Mouse (Mus musculus): Measurements from ENCODE around the gene Vsig10.
A peak's percentile ranks its signal among the peaks of the same experiment; 100 is the strongest.
"Not testable (repeated sequence)": the region's sequence is repeated elsewhere in the genome, so short reads cannot be mapped to it uniquely, and the experiment has no call there.

The Vsig10 gene

DNA sequence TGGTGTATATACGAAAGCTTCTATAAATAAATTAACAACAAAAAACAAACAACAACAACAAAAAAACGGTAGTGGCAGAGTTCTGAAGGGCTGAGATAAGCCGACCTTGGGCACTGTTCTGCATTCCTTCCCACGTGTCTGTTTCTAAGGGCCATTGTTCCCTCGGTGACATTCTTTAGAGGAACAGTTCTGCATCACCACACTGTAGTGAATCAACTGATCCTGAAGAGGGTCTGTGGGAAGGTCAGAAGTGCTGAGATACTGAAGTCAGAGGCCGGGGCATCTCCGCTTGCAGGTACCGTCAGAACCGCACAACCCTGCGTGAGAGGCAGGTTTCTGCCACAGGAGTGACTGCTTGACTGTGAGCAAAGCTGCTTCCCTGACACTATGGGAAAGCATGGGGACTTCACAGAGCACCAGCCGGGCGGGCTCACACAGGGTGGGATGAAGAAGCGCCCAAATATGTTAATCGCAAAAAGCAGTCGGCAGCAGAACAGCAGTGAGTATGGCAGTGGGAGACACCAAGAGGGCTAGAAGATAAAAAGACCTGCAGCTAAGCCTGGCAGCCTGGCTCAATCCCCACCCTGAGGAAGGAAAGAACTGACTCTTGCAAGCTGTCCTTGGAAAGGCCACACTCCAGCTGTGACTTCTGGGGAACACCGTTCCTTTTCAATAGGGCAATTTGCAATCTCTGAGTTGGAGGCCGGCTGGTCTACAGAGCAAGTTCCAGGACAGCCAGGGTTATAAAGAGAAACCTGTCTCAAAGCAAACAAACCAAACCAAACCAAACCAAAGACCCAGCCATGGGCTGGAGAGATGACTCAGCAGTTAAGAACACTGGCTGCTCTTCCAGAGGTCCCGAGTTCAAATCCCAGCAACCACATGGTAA lies 14.9 kb upstream of the Vsig10 start:
- DNase-seq (ENCODE audit: low spot score): no peak

DNA sequence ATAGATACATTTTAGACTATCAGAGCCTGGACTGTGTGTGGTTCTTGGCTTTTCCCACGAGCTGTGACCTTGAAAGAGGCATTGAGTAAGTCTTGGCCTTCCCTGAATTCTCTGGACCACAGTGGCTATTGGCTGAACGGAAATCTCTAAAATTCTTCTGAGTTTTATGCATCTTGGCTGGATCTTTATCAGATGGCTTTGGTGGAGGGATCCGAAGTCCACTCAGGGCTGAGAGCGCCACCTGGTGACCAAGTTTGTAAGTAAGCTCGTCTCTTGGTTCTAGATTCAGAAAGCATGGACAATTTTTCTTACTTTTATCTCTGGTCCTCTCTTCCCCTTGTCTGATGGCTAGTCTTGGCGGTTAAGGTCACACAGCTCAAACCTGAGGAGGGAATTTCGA lies 13.9 kb upstream of the Vsig10 start:
- DNase-seq (ENCODE audit: low spot score): peak; percentile 80

DNA sequence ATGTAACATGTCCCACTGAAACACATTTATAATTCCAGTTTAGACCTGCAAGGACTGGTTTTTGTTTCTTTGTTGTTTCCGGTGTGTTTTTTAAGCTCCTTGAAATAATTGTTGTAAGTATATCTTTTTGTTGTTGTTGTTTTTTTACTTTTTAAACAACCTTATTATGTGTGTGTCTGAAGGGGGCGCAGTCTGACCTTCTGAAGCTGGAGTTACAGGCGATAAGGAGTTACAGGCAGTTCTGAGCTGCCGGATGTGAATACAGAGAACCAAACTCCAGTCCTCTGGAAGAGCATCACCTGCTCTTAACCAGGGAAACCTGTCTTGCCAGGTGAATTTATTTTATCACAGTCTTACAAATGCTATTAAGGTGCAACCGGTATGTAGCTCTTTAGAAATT lies 13.1 kb upstream of the Vsig10 start:
- no peak for DNase-seq (ENCODE audit: low spot score)

DNA sequence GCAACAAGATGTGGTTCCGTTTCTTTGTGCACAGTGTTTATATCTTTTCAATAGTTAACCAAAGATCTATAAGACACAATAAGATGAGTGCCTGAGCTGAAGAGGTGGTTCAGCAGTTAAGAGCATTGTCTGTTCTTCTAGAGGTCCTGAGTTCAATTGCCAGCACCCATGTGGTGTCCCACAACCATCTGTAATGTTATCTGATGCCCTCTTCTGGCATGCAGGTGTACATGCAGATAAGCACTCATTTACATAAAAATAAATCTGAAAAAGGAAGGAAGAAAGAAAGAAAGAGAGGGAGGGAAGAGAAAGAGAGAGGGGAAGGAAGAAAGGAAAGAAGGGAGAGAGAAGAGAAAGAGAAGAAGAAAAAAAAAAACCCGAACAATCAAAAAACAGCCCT lies 12.1 kb upstream of the Vsig10 start:
- no peak for DNase-seq (ENCODE audit: low spot score)

DNA sequence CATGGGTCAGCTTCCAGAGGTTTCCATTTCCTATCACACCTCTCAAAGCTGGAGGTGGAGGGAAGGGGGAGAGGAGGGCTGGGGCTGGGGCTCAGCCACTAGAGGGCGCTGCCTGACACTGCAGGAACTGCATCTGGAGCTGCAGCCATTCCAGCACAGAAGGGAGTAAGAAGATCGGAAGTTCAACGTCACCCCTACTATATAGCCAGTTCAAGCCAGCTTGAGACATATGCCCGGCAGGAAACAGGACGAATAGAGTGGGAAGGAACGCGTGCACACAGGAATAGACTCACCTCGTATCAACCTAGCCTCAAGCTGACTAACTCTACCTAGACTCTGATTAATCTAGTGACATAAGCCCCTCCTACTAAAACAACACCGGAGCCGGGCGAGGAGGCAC lies 11.2 kb upstream of the Vsig10 start:
- DNase-seq (ENCODE audit: low spot score): peak; percentile 67

DNA sequence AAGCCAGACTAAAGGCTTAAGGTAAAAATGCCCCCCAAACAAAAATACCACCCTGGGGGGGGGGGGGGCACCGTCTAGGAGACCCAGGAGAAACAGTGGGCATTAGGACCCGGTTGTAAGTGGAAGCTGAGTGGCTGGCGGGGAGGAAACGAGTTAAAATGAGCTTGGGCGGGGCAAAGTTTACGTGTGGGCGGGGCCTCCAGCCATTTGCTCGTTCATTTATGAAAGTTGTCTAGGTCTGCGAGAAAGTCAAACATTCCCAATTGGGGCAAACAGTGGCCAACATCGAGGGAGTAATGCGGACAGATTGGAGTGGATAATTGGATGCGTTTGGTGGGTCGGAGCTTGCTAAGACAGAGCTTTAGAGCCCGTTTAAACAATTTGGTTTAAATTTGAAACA lies 5.5 kb upstream of the Vsig10 start:
- peak; percentile 50 for DNase-seq (ENCODE audit: low spot score)

DNA sequence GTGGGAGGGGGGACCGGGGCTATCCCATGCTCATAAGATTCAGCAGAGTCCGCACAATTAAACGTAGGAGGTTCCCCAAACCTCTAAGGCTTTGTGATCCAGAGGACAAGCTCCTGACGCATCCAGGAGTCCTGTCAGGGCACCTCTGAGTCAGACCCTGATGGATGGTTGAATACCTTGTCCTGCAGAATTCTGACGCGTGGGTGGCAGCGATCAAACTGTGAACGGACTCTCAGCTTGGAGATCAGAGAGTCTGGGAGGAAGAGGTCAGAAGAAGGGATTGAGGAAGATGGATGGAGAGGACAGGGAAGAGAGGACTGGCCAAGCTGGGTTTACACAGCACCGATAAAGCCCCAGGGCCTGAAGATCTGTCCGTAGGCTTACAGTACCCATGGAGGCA lies 5.0 kb upstream of the Vsig10 start:
- no peak for DNase-seq (ENCODE audit: low spot score)

DNA sequence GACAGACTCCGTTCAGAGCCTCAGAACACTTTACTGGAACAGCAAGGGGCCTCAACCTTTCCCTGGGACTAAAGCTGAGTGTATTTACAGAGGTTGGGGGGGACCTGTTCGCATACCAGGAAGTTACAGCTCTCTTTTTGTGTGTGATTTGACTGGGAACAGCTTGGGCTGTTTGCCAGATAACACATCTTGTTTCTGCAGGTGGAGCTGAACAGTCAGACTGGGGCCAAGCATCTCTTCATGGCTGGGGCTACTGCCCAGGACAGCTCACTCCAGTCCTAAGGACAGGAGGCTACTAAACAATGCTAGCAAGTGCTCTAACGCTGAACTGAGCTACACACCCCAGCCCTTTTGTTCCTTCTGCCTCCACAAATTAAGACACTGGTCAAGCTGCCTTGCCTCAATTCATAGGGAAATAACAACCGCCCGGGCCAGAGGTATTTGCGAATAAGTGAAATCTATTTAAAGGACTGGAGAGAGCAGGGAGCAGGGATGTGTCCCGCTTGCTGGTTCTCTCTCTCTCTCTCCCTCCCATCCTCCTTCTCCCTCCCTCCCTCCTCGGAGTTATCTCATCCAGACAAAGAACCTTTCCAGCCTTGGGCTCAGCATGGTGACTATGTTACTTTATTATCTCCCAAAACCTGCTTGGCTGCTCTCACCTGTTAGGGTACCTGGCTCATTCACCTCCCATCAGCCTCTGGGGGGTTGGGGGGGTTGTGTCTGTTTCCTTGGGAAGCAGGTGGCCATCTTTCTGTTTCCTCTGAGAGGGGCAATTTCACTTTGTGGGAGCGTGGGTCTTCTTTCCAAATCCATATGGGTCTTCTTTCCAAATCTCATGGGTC lies 4.1 kb upstream of the Vsig10 start:
- no peak for DNase-seq (ENCODE audit: low spot score)

DNA sequence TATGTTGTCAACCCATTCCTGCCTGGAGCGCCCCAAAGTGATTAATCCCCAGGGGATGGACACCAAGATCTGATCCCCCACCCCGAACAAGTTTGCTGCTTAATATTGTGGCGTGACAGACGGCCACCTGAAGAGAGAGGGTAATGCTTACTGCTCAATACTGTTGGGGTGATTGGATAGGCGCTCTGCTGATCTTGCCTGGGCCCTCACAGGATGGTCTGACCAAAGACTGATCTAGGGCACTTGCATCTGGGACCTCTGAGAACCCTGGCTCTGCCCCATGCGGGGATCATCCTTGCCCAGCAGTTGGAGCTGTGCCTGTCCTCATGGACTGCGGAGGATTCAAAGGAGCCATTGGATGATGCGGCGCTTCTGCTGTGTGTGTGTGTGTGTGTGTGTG lies 4.9 kb downstream of the Vsig10 start:
- no peak for DNase-seq (ENCODE audit: low spot score)

DNA sequence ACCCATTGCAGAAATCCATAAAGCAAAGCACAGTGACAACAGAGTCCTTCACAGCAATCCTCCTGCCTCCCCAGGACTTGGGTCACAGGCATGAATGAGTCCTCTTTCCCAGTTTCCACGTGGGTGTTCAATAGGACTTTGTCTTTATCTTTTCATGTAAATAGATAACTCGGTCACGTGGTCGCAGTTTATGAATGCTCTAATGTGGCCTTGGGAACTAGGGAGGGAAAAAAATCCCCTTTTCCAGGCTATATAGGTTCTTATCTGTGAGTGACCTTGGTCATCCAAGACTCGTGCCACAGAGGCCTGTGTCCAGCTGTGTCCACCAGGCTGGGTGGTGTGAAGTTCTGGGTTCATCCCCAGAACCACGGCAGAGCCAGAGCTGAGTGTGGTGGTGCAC lies 7.5 kb downstream of the Vsig10 start:
- no peak for DNase-seq (ENCODE audit: low spot score)

DNA sequence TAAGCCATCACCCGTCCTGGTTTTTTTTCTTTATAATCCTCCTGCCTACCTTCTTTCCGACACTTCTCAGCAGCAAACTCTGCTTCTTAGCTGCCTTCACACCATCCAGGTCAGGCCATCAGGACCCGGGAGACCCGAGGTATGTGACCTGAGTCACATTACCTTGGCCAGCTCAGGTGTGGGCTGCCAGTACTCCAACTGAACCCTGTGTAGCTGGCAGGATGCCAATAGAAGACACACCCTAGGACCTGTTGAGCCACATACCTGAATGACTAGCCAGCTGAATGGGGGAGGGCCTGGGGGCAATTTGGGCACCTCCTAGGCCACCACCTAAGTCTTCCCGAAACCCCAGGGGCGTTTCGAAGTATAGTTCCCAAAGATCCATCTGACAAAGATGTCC lies 11.6 kb downstream of the Vsig10 start:
- no peak for DNase-seq (ENCODE audit: low spot score)

DNA sequence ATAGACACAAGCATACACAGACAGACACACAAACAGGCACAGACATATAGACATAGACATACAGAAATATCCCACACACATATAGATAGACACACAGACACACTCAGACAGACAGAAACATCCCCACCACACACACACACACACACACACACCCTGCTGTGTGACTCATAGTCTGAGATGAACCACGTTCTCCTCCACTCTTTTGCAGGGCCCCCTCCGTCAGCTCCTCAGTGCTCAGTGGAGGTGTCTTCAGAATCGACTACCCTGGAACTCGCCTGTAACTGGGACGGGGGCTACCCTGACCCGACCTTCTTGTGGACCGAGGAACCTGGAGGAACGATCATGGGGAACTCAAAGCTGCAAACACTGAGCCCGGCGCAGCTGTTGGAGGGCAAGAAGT lies 19.1 kb downstream of the Vsig10 start:
- no peak for DNase-seq (ENCODE audit: low spot score)

DNA sequence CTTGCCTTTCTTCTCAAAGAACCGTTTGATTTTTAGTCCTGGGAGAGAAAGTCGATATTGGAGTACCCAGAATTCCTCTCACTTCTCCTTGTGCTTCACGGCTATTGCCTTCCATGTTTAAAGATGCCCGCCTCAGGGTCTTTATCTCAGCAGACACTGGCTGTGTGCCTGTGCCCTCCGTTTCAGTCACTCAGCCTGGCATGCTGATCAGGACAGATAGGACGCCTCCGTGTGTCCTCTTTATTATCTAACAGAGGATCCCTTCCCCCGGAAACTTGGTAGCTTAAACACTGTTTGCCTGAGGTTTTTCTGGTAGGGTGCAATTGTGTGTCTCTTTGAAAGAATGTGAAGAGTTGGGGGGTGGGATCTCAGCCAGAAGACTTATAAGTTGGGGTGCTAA lies 19.6 kb downstream of the Vsig10 start:
- DNase-seq (ENCODE audit: low spot score): no peak

DNA sequence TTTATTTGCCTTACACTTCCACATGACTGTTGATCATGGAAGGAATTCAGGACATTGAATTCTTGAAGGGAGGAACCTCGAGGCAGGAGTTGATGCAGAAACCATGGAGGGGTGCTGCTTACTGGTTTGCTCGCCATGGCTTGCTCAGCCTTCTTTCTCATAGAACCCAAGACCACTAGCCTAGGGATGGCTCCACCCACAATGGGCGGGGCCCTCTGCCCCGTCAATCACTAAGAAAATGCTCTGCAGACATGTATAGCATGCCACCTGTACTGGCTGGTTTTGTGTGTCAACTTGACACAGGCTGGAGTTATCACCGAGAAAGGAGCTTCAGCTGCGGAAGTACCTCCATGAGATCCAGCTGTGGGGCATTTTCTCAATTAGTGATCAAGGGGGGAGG lies 21.2 kb downstream of the Vsig10 start:
- DNase-seq (ENCODE audit: low spot score): no peak

DNA sequence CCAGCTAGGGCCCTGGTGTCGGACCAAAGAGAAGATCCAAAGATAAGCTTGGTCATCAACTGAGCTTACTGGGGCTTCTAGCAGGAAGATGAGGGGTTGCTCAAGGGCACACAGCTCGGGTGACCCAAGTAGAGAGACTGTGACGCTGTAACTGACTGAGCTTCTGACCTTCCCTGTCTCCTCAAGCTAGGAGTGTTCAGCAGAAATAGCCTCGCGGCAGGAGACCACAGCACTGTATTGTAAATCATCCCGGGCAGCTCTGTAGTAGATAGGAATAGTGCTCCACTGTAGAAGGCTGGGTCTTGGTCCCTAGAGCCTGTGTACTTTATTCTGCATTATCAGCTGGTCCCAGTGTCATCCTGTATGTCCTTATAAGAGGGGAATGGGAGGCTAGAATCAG lies 23.0 kb downstream of the Vsig10 start:
- no peak for DNase-seq (ENCODE audit: low spot score)

DNA sequence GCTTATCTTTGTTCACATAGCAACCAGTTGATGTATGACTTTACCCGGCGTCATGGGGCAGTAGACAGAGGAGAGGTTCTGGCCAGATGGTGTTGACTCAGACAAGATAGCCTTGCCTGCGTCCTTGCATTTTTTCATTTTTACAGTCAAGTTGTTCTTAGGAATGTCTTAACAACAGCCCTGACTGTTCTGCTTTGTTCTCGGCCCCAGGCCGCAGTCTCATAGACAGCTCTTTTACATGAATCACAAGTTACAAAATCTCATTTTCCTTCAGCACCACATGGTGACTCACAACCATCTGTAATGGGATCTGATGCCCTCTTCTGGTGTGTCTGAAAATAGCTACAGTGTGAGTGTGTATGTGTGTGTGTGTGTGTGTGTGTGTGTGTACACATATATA lies 25.6 kb downstream of the Vsig10 start:
- not testable (repeated sequence) for DNase-seq (ENCODE audit: low spot score)

DNA sequence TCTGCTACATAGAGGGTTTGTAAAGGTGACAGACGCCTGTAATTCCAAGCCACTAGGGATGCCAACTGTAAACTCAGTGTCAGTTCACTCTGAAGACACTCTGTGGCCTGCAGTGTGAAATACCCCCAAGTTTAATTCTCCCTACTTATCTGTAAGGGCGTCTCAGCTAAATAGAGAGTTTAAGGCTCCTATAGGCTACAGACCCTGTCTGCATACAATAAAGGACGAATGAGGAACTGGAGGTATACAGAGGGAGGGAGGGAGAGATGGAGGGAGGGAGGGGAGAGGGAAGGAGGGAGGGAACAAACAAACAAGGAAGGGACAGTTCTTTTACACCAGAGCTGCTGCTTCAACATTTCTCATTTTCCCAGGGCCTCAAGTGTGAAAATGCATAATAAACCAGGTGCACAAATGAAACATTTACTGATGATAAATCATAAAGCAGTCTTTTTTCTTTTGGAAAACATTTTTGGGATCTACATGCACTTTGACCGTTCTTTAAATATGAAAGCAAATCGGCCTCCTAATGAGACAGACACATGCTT lies 26.6 kb downstream of the Vsig10 start:
- no peak for DNase-seq (ENCODE audit: low spot score)

DNA sequence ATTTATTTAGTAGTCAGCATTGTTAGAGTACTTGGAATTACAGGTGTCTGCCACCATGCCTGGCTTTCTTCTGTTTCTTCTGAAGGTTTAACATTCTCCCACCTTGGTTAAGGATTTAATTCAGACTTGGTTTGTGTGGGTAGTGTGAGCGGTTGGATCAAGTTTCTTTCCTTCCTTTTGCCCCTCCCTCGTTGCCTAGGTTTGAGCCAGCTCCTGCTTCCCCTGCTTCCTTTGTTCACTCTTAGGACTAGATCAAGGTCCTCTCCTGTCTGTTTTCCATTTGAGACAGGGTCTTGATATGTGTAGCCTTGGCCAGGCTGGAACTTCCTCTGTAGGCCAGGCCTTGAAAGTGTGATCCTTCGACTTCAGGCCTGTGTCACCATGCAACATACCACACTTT lies 27.4 kb downstream of the Vsig10 start:
- no peak for DNase-seq (ENCODE audit: low spot score)

DNA sequence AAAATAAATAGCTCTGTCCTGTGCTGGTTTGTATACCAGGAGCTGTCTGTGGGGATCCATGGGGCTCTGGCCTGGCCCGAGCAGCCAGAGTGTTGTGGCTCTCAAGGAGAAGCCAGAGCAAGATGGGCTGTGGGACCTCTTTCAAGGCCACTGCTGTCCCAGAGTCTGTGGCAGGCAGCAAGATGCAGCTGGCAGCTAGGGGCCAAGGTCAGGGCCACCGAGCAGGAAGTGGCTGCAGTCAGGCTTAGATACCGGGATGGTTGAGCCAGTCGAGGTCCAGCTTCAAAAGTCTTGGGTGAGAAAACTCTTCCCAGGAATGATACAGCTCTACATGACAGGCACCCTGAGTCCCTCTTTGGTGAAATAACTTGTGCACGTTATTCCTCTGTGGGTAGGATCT lies 28.1 kb downstream of the Vsig10 start:
- no peak for DNase-seq (ENCODE audit: low spot score)

DNA sequence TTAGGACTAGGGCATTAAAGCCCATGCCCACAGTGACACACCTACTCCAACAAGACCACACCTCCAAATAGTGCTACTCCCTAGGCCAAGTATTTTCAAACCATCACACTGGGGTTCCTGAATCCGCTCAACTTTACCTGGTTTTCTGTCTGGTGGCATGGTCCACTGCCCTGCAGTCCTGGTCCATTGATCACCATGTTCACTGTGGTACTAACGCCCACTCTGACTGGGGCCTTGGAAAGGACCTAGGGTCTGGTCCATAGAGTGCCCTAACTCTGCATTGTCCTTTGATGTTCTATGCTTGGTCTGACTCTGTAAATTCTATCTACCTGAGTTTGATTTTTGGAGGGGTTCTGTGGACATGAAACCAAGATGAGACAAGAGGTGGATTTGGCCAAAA lies 29.0 kb downstream of the Vsig10 start:
- DNase-seq (ENCODE audit: low spot score): no peak

DNA sequence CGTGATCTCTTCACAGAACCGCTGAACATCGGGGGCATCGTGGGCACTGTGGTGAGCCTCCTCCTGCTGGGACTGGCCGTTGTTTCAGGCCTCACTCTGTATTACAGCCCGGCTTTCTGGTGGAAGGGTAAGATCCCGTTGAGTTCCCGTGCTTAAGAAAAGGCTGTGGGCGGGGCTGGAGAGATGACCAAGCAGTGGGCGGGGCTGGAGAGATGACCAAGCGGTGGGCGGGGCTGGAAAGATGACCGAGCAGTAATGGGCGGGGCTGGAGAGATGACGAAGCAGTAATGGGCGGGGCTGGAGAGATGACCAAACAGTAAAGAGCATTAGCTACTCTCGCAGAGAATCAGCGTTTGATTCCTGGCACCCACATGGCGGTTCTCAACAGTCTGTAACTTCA lies 29.4 kb downstream of the Vsig10 start:
- DNase-seq (ENCODE audit: low spot score): peak; percentile 52

DNA sequence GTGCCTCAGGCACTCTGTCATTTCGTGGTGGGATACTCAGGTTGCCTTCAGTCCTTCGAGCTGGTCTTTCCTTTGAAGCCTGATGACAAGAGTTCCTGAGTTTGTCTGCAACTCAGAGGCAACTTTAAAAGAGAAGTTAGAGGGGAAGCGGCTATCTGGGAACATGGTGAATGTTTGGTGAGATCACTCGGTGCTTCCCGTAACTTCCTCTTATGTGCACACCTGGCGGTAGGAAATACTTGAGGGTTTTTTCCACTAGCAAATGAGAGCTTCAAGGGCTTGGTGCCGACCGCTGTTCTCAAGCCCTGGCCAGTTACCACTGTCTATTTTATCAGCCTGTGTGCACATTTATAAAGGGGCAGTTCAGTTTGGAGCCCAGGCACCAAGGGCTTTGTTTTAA lies 35.2 kb downstream of the Vsig10 start:
- no peak for DNase-seq (ENCODE audit: low spot score)

DNA sequence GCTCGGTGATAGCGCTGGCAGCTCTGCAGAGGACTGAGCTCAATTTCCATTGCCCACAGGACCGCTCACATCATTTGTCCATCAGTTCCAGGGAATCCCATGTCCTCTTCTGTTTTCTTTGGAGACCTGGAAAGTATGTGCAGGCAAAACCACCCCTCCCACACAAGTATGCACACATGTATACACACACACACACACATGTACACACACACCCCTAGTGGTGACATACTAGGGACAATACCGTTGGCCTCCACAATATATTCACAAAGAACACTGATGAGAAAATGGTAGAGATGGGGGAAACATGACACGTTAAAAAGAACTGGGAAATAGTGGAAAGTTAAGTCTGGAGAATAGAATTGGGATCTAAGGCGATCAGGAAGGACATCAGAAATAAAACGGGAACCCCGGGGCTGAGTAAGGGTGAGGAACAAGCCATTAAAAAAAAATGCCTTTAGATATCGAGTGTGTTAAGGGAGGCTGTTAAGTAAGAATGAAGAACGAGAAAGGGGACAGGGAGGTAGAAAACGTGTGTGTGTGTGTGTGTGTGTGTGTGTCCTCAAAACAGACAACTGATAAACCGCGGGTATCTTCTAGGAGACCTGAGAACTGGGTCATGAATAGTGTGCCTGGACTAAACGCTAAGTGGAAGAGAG lies 36.9 kb downstream of the Vsig10 start:
- DNase-seq (ENCODE audit: low spot score): no peak
